Mouse (Mus musculus): ENCODE measurements at regions not wholly inside any gene's neighbourhood (a gene's known extent, or its start where the extent isn't known, plus 50 kb on each side); places are given as distances from the start of the nearest gene placed in this dataset.

GRCm38 (mm10) chr17:47163677-47164340, 153.5 kb upstream of the Ubr2 start:
- TF ChIP-seq KAT2A (IDR thresholded peaks at IDR 0.05; ENCODE audit: insufficient replicate concordance, low read length) (no peak), POLR2A (IDR thresholded peaks at IDR 0.05; ENCODE audit: low read depth, low read length) (no peak), CTCF (conservative IDR thresholded peaks at IDR 0.05 in 1 of 2, IDR thresholded peaks at IDR 0.05 in 1 of 2; ENCODE audit: low read depth in 2 of 2, low read length in 2 of 2) (no peak)

All from CH12.LX (cell line).